Mouse (Mus musculus): ENCODE measurements around the gene Itfg2. TPM values are rescaled to one million over a fixed set of nuclear protein-coding genes. Genes with fewer than 3 reads are reported as not detected.

The Itfg2 gene
- polyA plus RNA-seq, 1 experiment, result 16.3 TPM

DNA sequence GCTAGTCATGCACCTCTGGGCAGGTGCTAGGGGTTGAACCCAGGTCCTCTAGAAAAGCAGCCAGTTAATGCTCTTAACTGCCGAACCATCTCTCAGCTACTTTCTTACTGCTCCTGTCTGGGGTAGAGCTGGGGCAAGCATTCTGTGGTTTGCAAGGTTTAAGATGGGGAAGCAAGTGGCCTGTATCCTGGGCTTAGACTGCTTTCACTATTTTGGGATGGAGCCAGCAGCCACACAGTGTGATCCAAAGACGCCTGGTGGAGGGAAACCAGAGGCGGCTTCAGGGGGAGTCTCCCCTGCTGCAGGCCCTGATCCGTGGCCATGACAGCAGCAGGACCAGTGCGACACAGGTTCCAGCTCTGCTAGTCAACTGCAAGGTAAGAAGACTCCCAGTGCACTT lies 20.0 kb downstream of the Itfg2 start:
- Histone ChIP-seq H3K27ac (ENCODE audit: insufficient read depth, low read length) (no peak overlapping the region), H3K4me3 (ENCODE audit: low read depth, low read length) (no peak overlapping the region), H3K9ac (ENCODE audit: low read depth, poor library complexity, severe bottlenecking) (no peak overlapping the region), H3K4me1 (ENCODE audit: control insufficient read depth, insufficient read depth, low read length) (peaks cover 10% of the 10 kb centered on the region), H3K36me3 (ENCODE audit: control insufficient read depth, insufficient read depth, low read length, poor library complexity, severe bottlenecking) (no peaks in the 10 kb centered on the region), H3K9me3 (replicated peaks; ENCODE audit: control insufficient read depth, insufficient read depth, low read length, poor library complexity, severe bottlenecking) (no peaks in the 10 kb centered on the region), H3K27me3 (ENCODE audit: control insufficient read depth, insufficient read depth, low read length, poor library complexity, severe bottlenecking) (no peaks in the 10 kb centered on the region)
- TF ChIP-seq POLR2A (IDR thresholded peaks at IDR 0.05; ENCODE audit: insufficient read depth, low read length), result no peak

DNA sequence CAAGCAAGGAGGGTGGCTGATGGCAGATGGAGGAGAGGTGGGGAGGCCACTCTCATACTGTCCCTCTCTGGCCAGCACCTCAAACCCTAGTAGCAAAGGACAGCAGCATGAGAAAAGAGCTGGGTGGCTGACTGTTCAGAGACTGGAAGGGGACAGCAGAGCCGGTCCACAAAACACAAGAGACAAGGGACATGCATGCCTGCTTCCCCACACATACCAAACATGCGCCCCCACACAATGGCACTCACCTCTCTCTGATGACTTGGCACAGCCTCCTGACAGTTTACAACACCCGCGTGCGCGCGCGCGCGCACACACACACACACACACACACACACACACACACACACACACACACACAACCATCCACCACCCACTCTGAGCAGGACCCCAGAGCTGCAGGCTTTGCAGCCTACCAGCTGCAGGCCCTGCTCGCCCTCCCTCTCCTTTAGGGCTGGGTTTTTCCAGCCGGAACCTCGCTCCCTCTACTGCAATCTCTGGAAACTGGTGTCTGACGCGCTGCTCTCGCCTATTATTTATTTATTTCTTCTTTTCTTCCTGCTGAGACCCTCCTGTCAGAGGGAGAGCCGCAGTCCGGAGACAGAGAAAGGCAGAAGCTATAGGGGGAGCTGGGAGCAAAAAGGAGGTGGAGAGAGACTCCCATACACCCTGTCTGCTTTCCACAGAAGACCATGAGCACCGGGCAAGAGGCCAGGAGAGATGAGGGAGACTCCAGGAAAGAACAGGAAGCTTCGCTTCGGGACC lies 25.1 kb downstream of the Itfg2 start:
- H3K4me3 ChIP-seq (ENCODE audit: low read depth, low read length), result peak overlapping the region; percentile 28
- no peaks in the 10 kb centered on the region for H3K4me1 ChIP-seq (ENCODE audit: control insufficient read depth, insufficient read depth, low read length)
- H3K36me3 ChIP-seq (ENCODE audit: control insufficient read depth, insufficient read depth, low read length, poor library complexity, severe bottlenecking), result no peaks in the 10 kb centered on the region
- H3K27ac ChIP-seq (ENCODE audit: insufficient read depth, low read length), result no peak overlapping the region
- H3K9me3 ChIP-seq (replicated peaks; ENCODE audit: control insufficient read depth, insufficient read depth, low read length, poor library complexity, severe bottlenecking), result no peaks in the 10 kb centered on the region
- no peaks in the 10 kb centered on the region for H3K27me3 ChIP-seq (ENCODE audit: control insufficient read depth, insufficient read depth, low read length, poor library complexity, severe bottlenecking)
- 0 out of 2 replicates have a peak overlapping the region, but pooled peaks have one; percentile 6 for H3K9ac ChIP-seq (ENCODE audit: low read depth, poor library complexity, severe bottlenecking)
- TF ChIP-seq POLR2A (IDR thresholded peaks at IDR 0.05; ENCODE audit: insufficient read depth, low read length) (no peak), CTCF (IDR thresholded peaks at IDR 0.05; ENCODE audit: low read depth, low read length) (no peak), EP300 (IDR thresholded peaks at IDR 0.05; ENCODE audit: insufficient read depth, low read depth, low read length) (no peak)

DNA sequence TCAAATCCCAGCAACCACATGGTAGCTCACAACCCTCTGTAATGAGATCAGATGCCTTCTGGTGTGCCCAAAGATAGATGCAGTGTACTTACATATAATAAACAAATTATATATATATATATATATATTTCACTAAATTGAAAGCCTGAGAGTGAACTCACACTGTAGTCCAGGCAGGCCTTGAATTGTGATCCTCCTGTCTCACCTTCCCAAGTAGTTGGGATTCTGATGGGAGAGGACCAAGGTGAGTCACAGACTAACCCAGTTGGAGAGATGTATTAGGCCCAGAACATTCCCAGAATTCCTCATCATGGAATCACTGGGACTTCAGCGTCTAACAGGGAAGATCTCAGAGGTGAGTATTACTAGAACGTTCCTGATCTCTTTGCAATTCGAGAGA lies 25.7 kb downstream of the Itfg2 start, which contains the start of gene Nrip2:
Gene Nrip2 (plus strand): TSS at position 301 of the 400 bp plus-strand sequence.
- no peaks in the 10 kb centered on the region for H3K9me3 ChIP-seq (replicated peaks; ENCODE audit: control insufficient read depth, insufficient read depth, low read length, poor library complexity, severe bottlenecking)
- H3K4me1 ChIP-seq (ENCODE audit: control insufficient read depth, insufficient read depth, low read length), result no peaks in the 10 kb centered on the region
- H3K27me3 ChIP-seq (ENCODE audit: control insufficient read depth, insufficient read depth, low read length, poor library complexity, severe bottlenecking), result no peaks in the 10 kb centered on the region
- 0 out of 2 replicates have a peak within 1 kb of the TSS, but pooled peaks have one; percentile 6 for H3K9ac ChIP-seq (ENCODE audit: low read depth, poor library complexity, severe bottlenecking)
- no peaks in the 10 kb centered on the region for H3K36me3 ChIP-seq (ENCODE audit: control insufficient read depth, insufficient read depth, low read length, poor library complexity, severe bottlenecking)
- no peak for TF ChIP-seq POLR2A (IDR thresholded peaks at IDR 0.05; ENCODE audit: insufficient read depth, low read length)
- TF ChIP-seq EP300 (IDR thresholded peaks at IDR 0.05; ENCODE audit: insufficient read depth, low read depth, low read length), result no peak
- no peak for TF ChIP-seq CTCF (IDR thresholded peaks at IDR 0.05; ENCODE audit: low read depth, low read length)
- H3K4me3 ChIP-seq (ENCODE audit: low read depth, low read length), result peak within 1 kb of the TSS; percentile 28
- no peak within 1 kb of the TSS for H3K27ac ChIP-seq (ENCODE audit: insufficient read depth, low read length)

DNA sequence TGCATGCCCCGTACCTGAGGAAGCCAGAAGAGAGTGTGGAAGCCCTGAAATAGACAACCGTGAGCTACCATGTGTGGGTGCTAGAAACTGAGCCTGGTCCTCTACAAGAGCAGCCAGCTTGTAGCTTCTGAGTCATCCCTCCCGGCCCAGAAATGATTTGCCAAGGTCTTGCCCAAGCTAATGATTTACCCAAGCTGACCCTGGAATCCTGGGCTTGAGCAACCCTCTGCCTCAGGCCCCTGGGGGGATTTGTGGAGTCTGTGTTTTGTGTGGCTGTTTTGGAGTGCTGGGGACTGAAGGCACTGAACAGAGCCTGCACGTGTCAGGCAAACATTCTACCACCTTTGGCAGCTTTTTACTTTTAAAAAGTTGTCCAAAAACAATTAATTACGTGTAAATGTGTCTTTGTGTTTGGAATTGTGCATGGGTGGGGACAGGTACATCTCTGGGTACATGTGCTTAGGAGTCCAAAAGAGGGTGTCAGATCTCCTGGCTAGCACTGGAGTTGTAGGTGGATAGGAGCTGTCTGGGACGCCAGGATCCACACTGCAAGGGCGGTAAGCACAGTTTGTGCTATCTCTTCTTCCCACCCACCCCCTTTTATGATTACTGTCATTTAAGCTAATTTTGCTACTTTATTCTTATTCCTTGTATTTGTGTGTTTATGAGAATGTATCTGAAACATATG lies 27.0 kb downstream of the Itfg2 start:
- H3K27ac ChIP-seq (ENCODE audit: insufficient read depth, low read length), result no peak overlapping the region
- no peaks in the 10 kb centered on the region for H3K9me3 ChIP-seq (replicated peaks; ENCODE audit: control insufficient read depth, insufficient read depth, low read length, poor library complexity, severe bottlenecking)
- TF ChIP-seq EP300 (IDR thresholded peaks at IDR 0.05; ENCODE audit: insufficient read depth, low read depth, low read length), result no peak
- no peak for TF ChIP-seq POLR2A (IDR thresholded peaks at IDR 0.05; ENCODE audit: insufficient read depth, low read length)
- no peak for TF ChIP-seq CTCF (IDR thresholded peaks at IDR 0.05; ENCODE audit: low read depth, low read length)
- no peaks in the 10 kb centered on the region for H3K27me3 ChIP-seq (ENCODE audit: control insufficient read depth, insufficient read depth, low read length, poor library complexity, severe bottlenecking)
- H3K9ac ChIP-seq (ENCODE audit: low read depth, poor library complexity, severe bottlenecking), result no peak overlapping the region
- H3K4me1 ChIP-seq (ENCODE audit: control insufficient read depth, insufficient read depth, low read length), result no peaks in the 10 kb centered on the region
- no peaks in the 10 kb centered on the region for H3K36me3 ChIP-seq (ENCODE audit: control insufficient read depth, insufficient read depth, low read length, poor library complexity, severe bottlenecking)
- H3K4me3 ChIP-seq (ENCODE audit: low read depth, low read length), result no peak overlapping the region

DNA sequence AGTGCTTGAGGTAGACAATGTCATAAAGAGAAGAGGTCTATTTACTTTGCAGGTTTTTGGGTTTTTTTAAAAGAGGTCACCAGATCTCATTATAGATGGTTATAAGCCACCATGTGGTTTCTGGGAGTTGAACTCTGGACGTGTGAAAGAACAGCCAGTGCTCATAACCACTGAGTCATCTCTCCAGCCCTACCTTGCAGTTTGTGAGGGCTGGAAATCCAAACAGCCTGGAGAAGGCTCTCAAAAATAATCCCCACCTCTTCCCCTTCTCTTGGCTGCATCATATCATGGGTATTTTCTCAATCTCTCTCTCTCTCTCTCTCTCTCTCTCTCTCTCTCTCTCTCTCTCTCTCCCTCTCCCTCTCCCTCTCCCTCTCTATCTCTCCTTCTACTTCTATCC lies 34.0 kb downstream of the Itfg2 start:
- no peak overlapping the region for H3K4me3 ChIP-seq (ENCODE audit: low read depth, low read length)
- no peak overlapping the region for H3K27ac ChIP-seq (ENCODE audit: insufficient read depth, low read length)
- no peak for TF ChIP-seq EP300 (IDR thresholded peaks at IDR 0.05; ENCODE audit: insufficient read depth, low read depth, low read length)

DNA sequence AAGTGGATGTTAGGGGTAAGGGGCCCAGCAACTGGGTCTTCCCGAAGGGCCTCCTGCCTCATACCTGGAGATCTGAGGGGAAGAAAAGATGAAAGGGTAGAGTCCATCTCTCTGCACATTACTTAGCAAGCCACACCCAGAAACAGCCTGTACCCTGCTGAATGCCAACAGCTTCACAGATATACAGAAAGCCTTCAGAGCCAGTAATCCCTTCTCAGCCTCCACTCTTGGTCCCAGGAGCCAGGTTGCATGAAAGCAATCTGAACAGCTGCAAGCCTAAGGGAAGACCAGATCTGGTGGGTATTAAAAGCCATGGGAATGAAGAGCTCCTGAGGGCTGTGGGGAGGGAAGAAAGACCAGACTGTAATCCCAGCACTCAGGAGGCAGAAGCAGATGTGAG lies 35.5 kb downstream of the Itfg2 start:
- TF ChIP-seq POLR2A (IDR thresholded peaks at IDR 0.05; ENCODE audit: insufficient read depth, low read length) (no peak), EP300 (IDR thresholded peaks at IDR 0.05; ENCODE audit: insufficient read depth, low read depth, low read length) (no peak), CTCF (IDR thresholded peaks at IDR 0.05; ENCODE audit: low read depth, low read length) (no peak)
- Histone ChIP-seq H3K4me3 (ENCODE audit: low read depth, low read length) (no peak overlapping the region), H3K4me1 (ENCODE audit: control insufficient read depth, insufficient read depth, low read length) (no peaks in the 10 kb centered on the region)

More for the DNA sequence above, 34.0 kb downstream of the Itfg2 start:
- Histone ChIP-seq H3K4me1 (ENCODE audit: control insufficient read depth, insufficient read depth, low read length) (no peaks in the 10 kb centered on the region), H3K36me3 (ENCODE audit: control insufficient read depth, insufficient read depth, low read length, poor library complexity, severe bottlenecking) (no peaks in the 10 kb centered on the region), H3K9me3 (replicated peaks; ENCODE audit: control insufficient read depth, insufficient read depth, low read length, poor library complexity, severe bottlenecking) (no peaks in the 10 kb centered on the region), H3K9ac (ENCODE audit: low read depth, poor library complexity, severe bottlenecking) (no peak overlapping the region), H3K27me3 (ENCODE audit: control insufficient read depth, insufficient read depth, low read length, poor library complexity, severe bottlenecking) (no peaks in the 10 kb centered on the region)

More for the DNA sequence above, 35.5 kb downstream of the Itfg2 start:
- Histone ChIP-seq H3K9me3 (replicated peaks; ENCODE audit: control insufficient read depth, insufficient read depth, low read length, poor library complexity, severe bottlenecking) (no peaks in the 10 kb centered on the region), H3K36me3 (ENCODE audit: control insufficient read depth, insufficient read depth, low read length, poor library complexity, severe bottlenecking) (no peaks in the 10 kb centered on the region), H3K9ac (ENCODE audit: low read depth, poor library complexity, severe bottlenecking) (no peak overlapping the region), H3K27me3 (ENCODE audit: control insufficient read depth, insufficient read depth, low read length, poor library complexity, severe bottlenecking) (no peaks in the 10 kb centered on the region), H3K27ac (ENCODE audit: insufficient read depth, low read length) (no peak overlapping the region)

All from ES-Bruce4 (cell line).